Mouse (Mus musculus) spleen, adult 2 months (tissue): ENCODE data around the gene Aebp2. TPM values are rescaled to one million over a fixed set of nuclear protein-coding genes. Genes with fewer than 3 reads are reported as not detected.
"Not testable (repeated sequence)": the region's sequence is repeated elsewhere in the genome, so short reads cannot be mapped to it uniquely, and the experiment has no call there.

ENCODE experiments used
- DNase-seq, 2 experiments: peaks; one replicate each; pipeline versions ENCODE4 v3.0.0 to v3.0.0-alpha.2; 2012 to 2021; ENCODE audit warnings: low spot score in 2 of 2, low read depth in 1 of 2
- H3K27ac ChIP-seq: fragments of 200-500 bp; 2 replicates; pipeline ENCODE4 v1.5.1; 2012; ENCODE audit warnings: low read length, inconsistent platforms; ENCODE audit not compliant: insufficient read depth
- H3K27me3 ChIP-seq: fragments of 200-500 bp; 2 replicates; pipeline ENCODE4 v1.6.1; 2012; ENCODE audit warnings: mild to moderate bottlenecking, moderate library complexity, low read length, inconsistent platforms; ENCODE audit not compliant: control insufficient read depth, insufficient read depth
- H3K36me3 ChIP-seq: fragments of 200-500 bp; 2 replicates; pipeline ENCODE4 v1.6.1; 2012; ENCODE audit warnings: mild to moderate bottlenecking, low read length, inconsistent platforms; ENCODE audit not compliant: control insufficient read depth, insufficient read depth
- H3K4me1 ChIP-seq: fragments of 200-500 bp; 2 replicates; pipeline ENCODE4 v1.6.1; 2011; ENCODE audit warnings: inconsistent platforms; ENCODE audit not compliant: control insufficient read depth, insufficient read depth, insufficient read length
- H3K4me3 ChIP-seq: fragments of 200-500 bp; 2 replicates; pipeline ENCODE4 v1.5.1; 2011; ENCODE audit warnings: mild to moderate bottlenecking, inconsistent platforms; ENCODE audit not compliant: insufficient read depth, insufficient read length; ENCODE audit errors: extremely low read depth
- CTCF ChIP-seq: fragments of 200-500 bp; IDR thresholded peaks from 2 replicates; pipeline ENCODE4 v1.5.1; 2011; ENCODE audit warnings: mild to moderate bottlenecking, inconsistent platforms; ENCODE audit not compliant: insufficient read depth, insufficient read length, insufficient replicate concordance; ENCODE audit errors: extremely low read depth
- POLR2A ChIP-seq: fragments of 200-500 bp; IDR thresholded peaks from 2 replicates; pipeline ENCODE4 v1.6.1; 2011; ENCODE audit warnings: low read depth, low read length, inconsistent platforms
- WGBS: fragments of 180-500 bp; shearing (Covaris S2); methylation state at CpG from one replicate; pipeline ENCODE4 v1.1.7; 2018; 5-methylcytosine and 5-hydroxymethylcytosine counted together
- polyA plus RNA-seq: library from polyadenylated mRNA; depleted of rRNA; stranded (reverse); fragments of >200 nt; gene quantifications from 2 replicates; pipeline ENCODE4 v1.2.3, GENCODE M21; 2012

Gene Aebp2
- polyA plus RNA-seq, 1 experiment: 28.5 TPM

DNA sequence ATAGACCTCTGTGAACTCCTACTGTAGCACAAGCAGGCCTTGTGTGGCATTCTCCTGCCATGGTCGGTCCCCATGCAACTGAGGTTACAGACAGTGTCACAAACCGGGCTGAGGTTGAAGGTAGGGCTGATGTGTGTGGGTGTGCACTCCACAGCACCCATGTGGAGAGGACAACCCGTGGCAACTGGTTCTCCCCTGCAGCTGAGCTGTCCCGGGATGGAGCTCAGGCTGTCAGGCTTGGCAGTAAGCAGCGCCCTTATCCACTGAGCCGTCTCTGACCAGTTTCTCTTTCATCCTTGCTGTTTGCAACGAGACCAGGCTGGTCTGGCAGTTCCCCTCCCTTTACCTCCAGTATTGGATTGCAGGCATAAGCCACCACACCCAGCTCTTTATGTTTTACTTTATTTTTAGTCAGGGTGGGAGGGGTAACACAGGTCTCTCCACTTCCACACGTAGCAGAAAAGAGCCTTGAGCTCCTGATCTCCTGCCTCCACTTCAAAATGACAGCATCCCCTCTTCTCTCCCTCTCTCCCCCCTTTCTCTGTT, 35.7 kb upstream of the Aebp2 start:
- WGBS: 90% methylated on average over 8 of the region's 8 CpGs
- H3K36me3 ChIP-seq: peaks cover 1% of the 10 kb centered on the region; the same call in 1 of the 2 replicates
- TF ChIP-seq POLR2A (no peak), CTCF (no peak)
- no peak overlapping the region for H3K27ac ChIP-seq
- H3K4me3 ChIP-seq: no peak overlapping the region
- DNase-seq: no peak
- no peaks in the 10 kb centered on the region for H3K27me3 ChIP-seq
- H3K4me1 ChIP-seq: no peaks in the 10 kb centered on the region

- no peak for TF ChIP-seq CTCF
- no peak for TF ChIP-seq POLR2A
- DNase-seq: no peak
- H3K27me3 ChIP-seq: no peaks in the 10 kb centered on the region
- H3K4me3 ChIP-seq: no peak overlapping the region
- H3K27ac ChIP-seq: no peak overlapping the region
- peaks cover 1% of the 10 kb centered on the region; the same call in 1 of the 2 replicates for H3K36me3 ChIP-seq
- 97% methylated on average over 5 of the region's 5 CpGs for WGBS
- no peaks in the 10 kb centered on the region for H3K4me1 ChIP-seq
Measured at GRCm38 (mm10) chr6:140591331-140591730, 31.1 kb upstream of the Aebp2 start.

DNA sequence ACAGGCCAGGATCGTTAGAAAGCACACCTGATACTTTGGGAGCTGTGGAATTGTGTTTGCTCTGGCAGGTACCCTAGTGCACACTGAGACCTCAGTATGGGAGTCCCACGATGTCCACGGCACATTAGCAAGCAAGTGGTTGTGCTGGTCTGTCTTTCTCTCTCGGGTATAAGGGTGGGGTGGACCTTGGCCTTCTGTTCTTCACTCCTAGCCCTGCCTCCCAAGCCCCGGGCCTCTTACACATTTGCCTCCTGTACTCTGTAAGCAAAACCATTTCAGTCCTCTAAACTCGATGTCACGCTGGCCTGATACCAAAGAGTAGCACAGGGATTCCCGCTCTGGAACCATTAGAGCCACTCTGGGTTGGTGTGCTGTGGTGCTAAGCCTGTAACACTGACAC, 29.8 kb upstream of the Aebp2 start:
- Histone ChIP-seq H3K4me3 (no peak overlapping the region), H3K27me3 (no peaks in the 10 kb centered on the region), H3K27ac (no peak overlapping the region), H3K36me3 (peaks cover 1% of the 10 kb centered on the region; the same call in 1 of the 2 replicates), H3K4me1 (no peaks in the 10 kb centered on the region)
- 87% methylated on average over 8 of the region's 8 CpGs for WGBS
- no peak for DNase-seq
- TF ChIP-seq POLR2A (no peak), CTCF (no peak)

DNA sequence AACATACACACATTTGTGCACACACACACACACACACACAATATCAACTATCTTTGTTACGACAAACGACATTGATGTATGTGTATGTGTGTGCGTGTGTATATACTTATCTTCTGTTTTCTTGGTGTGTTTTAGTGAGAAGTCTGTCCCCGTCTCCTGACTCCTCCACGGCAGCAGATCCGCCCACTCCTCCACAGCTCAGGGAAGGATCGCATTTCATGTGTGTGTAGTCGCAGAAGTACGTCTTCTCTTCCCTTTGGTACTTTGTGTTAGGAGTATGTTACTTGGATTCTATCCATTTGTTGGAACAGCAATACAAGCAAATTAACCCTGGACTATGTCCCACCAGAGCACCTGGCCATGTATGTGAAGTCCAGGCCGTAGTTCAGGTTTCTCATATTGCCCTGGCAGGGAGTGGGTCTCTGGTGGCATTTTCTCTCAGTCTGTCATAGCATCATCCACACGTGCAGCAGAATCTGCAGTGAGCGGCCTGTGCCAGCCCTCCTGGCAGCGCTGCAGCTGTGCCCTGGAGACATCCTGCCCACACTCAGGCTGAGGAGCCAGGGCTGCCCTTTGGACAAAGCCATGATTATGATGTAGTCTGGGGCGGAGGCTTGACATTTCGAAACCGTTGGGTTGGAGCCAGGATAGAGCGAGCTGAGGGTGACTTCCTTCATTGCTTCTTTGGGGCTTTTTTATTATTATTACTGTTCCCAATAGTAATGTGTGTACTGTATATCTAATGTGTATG, 28.9 kb upstream of the Aebp2 start:
- no peaks in the 10 kb centered on the region; the same call in 1 of the 2 replicates for H3K36me3 ChIP-seq
- DNase-seq: no peak
- H3K27ac ChIP-seq: no peak overlapping the region
- 89% methylated on average over 17 of the region's 17 CpGs for WGBS
- H3K4me1 ChIP-seq: no peaks in the 10 kb centered on the region
- no peak for TF ChIP-seq CTCF
- no peak for TF ChIP-seq POLR2A
- no peaks in the 10 kb centered on the region for H3K27me3 ChIP-seq
- H3K4me3 ChIP-seq: no peak overlapping the region

DNA sequence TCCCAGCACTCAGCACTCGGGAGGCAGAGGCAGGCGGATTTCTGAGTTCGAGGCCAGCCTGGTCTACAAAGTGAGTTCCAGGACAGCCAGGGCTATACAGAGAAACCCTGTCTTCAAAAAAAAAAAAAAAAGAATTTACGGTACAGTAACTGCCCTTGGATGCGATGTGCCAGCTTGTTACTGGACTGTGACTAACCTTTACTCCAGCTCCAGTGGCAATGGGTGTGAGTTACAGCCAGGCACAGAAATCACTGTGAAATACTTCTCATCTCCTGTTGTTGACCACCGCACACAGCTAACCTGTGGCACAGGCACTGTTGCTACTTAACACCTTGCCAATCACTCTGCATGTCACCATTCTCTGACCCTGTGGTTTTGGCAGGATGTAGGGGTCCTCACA, 26.9 kb upstream of the Aebp2 start:
- not testable (repeated sequence) for H3K27ac ChIP-seq, H3K36me3 ChIP-seq, H3K4me3 ChIP-seq, H3K27me3 ChIP-seq, H3K4me1 ChIP-seq, DNase-seq
- 92% methylated on average over 6 of the region's 6 CpGs for WGBS

- Histone ChIP-seq H3K4me3 (no peak overlapping the region), H3K27ac (no peak overlapping the region), H3K36me3 (no peaks in the 10 kb centered on the region), H3K27me3 (no peaks in the 10 kb centered on the region), H3K4me1 (no peaks in the 10 kb centered on the region)
- WGBS: 92% methylated on average over 15 of the region's 15 CpGs
- no peak for DNase-seq
- no peak for TF ChIP-seq POLR2A
- no peak for TF ChIP-seq CTCF
Measured at GRCm38 (mm10) chr6:140597381-140598329, 24.8 kb upstream of the Aebp2 start.
